Mouse (Mus musculus) gastrocnemius, postnatal 4 days (tissue): ENCODE measurements around the gene Fam193b. TPM values are rescaled to one million over a fixed set of nuclear protein-coding genes. Genes with fewer than 3 reads are reported as not detected.
"Not testable (repeated sequence)": the region's sequence is repeated elsewhere in the genome, so short reads cannot be mapped to it uniquely, and the experiment has no call there.

ENCODE experiments used
- DNase-seq, 2 experiments: peaks; one replicate each; pipeline ENCODE4 v3.0.0; 2021 to 2022; ENCODE audit warnings: low spot score in 2 of 2, mixed read lengths in 2 of 2
- total RNA-seq, 2 experiments: library from RNA; stranded (reverse); gene quantifications; 2 replicates each; pipeline ENCODE4 v1.2.3; 2021

Gene Fam193b
- total RNA-seq, 2 experiments from 2014 or later, result 36.5 to 38.3 TPM

DNA sequence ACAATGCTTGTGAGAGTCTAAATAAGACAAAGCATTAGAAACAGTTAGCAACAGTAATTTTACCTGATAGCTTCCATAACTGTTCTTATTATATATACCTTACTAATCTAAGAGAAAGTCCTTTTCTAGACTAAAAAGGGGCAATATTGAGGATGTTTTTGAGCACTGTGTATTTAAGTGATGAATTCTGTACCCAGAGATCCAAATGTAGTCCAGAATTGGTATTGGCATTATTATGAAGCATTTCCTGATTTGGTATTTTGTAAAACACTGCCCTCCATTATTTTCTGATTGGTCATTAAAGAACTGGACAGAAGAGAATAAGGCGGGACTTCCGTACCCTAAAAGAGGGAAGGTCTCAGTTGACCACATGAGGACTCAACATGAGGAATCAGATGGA, 2.5 kb upstream of the Fam193b start, which contains the start of gene Tmed9:
Gene Tmed9 (plus strand): TSS at position 301 of the 400 bp plus-strand sequence.
- DNase-seq, result no peak

GRCm38 (mm10) chr13:55571977-55572376, 1.1 kb upstream of the Fam193b start:
- no peak for DNase-seq

DNA sequence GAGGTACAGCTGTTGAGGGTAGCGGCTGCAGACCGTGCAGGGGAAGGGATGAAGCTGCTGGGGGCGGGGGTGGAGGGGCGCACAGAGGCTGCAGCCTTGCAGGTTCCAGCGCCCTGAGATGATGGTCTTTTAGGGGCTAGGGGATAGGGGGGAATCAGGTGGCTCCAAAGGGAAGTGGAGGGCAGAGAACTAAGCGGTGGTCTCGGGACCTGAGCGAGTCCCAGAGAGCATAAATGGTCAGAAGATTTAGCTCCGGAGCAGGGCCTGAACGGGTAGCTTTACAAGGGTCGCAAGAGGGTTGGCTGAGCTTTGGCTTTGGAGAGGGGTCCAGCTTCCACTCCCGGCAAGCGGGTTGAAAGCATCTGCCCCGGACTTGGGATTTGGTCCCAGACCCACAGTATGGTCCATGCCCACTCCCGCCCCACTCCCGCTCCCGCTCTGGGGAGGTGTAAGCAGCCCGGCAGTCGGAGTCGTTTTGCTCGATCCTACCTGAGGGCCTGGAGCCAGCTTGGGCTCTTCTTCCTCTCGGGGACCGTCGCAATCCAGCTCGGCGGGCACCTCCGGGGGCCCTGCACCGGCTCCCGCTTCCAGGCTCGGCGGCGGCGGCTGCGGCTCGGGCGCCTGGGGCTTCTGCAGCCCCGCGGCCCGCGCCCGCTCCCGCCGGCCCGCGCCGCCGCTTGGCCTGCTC, 490 bp downstream of the Fam193b start:
- peak; percentile 29 to 54 for DNase-seq

DNA sequence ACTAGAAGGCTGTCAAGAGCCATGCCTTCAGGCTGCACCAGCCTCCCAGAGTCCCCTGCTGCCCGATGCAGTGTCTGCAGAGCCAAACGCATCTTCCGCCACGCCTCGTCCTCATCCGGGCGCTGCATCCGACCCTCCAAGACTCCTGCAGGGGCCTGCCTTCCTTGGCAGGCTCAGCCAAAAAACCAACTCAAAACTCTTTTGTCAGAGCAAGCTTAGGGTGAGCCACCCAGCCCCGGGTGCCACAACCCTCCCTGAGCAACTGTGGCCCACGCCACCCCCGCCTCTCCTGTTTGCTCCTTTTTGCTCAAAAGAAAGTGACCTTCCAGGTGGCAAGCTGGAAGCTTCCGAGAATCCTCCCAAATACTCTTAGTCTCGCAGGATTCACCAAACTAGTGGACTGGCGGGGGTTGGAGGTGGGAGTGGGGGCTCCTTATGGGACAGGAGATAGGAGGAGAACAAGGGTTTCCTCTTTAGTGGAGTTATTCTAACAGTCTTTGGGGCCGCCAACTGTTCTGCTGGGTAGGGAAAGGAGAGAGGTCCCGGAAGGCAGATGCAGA, 1.1 kb downstream of the Fam193b start:
- peak in 1 of 2 experiments; percentile 26 for DNase-seq

- not testable (repeated sequence) for DNase-seq
These were observed 2.4 kb downstream of the Fam193b start for GRCm38 (mm10) chr13:55568524-55568923.

DNA sequence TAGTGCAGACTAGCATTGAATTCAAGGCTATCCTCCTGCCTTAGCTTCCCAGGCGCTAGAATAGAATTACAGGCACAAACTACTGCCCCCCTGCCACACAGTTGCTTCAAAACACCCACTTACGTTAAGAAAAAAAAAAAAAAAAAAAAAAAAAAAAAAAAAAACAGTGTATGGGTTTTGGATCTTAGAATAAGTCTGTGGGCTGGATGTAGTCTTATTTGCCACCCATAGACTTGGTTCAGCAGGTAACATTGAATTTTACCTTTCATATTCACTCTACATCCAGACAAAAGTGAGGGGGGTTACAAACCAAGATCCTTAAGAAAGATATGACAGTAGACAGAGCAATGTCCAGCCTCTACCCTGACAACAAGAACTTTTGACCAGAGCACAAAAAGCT, 3.0 kb downstream of the Fam193b start:
- DNase-seq, result no peak

- no peak for DNase-seq
These were observed 3.9 kb downstream of the Fam193b start for GRCm38 (mm10) chr13:55567001-55567400.

GRCm38 (mm10) chr13:55563266-55563879, 7.5 kb downstream of the Fam193b start:
- DNase-seq, result no peak

- DNase-seq, result no peak
These were observed 13.4 kb downstream of the Fam193b start for GRCm38 (mm10) chr13:55557499-55557898.

GRCm38 (mm10) chr13:55555921-55556320, 15.0 kb downstream of the Fam193b start:
- DNase-seq, result no peak

- DNase-seq, result no peak
These were observed 21.9 kb downstream of the Fam193b start for GRCm38 (mm10) chr13:55549061-55549460.

DNA sequence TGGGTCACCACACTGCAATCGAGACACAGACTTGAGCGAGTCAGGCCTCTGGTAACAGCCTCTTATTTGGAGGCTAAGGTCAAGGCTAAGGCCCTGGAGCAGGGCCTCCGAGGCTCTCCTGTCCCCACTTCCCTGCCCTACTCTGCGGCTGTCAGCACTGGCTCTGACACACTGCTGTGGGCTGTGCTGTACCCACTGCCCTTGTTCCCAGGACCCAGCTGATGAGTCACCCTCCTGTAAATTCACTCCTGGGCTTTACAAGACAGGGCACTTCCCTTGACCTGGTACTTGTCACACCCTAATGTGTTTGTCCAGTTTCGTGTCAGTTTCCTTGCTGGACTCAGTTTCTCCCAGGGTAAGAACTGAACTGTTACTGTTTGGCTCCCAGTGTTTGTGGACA, 22.5 kb downstream of the Fam193b start:
- no peak for DNase-seq

DNA sequence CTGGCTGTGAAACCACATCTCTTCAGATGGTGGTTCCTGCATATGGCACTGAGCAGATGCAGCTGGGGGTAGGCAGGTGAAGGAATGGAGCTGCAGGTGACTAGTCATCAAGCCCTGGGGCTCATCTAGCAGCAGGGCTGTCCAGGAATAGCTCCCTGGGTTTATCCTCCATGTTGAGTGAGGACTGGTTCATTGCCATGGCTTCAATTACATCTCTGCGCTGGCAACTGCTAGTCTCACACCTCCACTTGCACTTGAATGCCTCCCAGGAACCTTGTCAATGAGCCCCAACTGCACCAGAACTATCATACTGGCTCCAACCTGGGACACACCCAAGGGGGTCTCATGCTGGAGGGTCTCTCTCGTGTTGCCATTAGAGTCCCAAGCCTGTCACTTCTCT, 23.0 kb downstream of the Fam193b start:
- no peak for DNase-seq

DNA sequence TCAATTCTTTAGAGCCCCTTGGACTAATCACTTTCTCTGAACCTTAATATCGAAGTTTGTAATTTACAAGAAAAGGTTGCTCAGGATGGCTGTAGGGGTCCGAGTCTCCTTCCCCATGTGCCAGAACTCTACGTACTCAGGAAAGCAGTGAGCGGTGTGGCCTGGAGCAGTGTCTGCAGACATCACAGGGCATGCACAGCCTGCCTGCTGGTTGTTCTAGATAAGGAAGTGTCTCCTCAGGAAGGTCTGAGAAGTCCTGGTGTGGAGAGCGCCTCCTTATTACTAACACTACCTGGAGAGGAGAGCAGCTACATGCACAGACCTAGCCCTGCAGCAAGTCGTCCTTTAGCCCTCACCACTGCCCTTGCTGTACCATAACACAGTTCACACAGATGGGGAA, 26.1 kb downstream of the Fam193b start:
- DNase-seq, result no peak

DNA sequence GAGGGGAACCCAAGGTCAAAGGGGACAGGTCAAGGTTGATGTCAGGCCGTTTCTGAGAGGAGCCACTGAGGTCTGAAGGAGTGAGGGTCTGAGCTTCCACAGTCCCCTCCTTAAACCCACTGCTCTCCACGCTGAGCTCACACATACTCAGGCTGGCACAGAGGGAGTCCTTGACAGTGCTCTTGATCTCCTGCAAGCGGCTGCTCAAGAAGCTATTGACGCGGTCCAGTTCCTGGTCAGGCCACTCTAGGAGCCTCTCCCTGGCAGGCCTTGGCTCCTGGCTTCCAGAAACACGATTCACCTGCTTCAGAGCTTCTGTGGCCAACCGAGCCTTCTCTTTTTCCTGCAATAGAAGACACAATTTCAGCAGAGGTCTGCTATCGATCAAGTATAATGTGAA, 27.5 kb downstream of the Fam193b start:
- DNase-seq, result no peak

GRCm38 (mm10) chr13:55542891-55543290, 28.0 kb downstream of the Fam193b start:
- no peak for DNase-seq

- DNase-seq, result no peak
These were observed 30.0 kb downstream of the Fam193b start for GRCm38 (mm10) chr13:55540933-55541332.

GRCm38 (mm10) chr13:55536194-55537175, 34.4 kb downstream of the Fam193b start, which contains the start of gene Ddx41:
TSS of gene Ddx41 (minus strand) at chr13:55536658.
- peak; percentile 96 to 97 for DNase-seq

DNA sequence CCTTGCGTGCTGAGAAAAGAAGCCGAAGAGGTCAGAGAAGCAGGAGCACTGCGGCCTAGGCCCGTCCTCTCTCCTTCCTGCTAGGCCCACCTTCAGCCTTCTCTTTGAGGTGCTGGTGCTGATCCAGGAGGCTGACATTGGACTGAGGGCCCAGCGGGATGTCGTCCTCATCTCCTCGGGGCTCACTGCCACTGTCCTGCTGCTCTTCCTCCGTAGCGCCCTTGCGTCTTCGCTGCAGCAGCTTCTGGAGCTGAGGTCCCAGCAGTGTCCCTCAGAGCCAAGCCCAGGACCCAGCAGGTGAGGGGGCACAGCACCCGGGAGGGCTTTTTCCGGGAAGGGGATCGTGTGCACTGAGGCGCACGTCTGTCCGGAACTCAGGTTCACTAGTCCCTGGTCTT, 35.1 kb downstream of the Fam193b start:
- DNase-seq, result no peak

DNA sequence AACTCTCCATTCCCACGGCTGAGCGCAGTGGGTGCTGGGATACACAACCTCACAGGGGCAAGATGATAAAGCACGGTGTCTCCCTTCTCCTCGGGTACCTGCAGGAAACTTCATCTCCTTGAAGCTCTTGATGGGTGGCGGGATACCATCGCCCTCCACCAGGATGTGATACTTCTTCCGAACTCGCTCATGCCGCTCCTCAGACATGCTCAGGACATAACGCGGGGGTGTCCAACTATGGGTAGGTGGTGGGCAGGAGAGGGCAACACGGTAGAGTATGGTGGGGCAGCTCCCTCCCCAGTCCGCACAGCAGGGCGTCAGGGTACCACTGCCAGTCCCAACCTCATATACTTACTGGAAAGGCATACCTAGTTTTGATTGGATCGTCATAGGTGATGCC, 35.7 kb downstream of the Fam193b start:
- DNase-seq, result no peak

DNA sequence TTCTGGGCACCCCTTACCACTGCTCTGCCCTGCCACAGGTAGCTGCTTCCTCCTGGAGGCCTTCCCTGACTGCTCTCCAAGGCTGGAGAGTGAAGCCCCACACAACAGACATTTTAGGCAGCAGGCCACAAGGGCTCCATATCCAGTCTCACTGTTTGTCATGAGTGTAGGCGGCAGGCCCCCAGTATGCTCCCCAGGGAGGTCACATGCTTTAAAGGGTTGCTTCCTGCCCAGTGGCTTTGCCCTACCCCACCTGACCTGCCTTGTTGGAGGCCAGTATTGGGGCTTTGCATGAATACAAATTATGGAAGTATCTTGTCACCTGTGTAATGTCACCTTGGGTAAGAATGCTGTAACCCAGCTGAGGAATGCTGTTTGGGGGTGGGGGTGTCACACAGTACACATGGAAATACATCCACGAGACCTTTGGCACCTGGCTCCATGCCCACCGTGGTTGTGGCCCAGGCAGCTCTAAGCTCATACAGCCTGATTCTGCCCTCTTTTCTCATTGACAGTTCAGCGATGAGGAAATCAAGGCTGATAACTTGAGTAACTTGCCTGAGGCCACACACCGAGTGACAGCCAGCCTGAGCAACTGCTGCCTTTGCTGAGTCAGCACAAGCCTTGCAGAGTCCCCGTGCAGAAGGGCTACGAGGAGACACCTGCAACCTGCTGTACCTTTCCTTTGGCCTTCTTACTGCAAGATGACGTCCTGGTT, 41.6 kb downstream of the Fam193b start, which contains the start of gene Dok3:
Gene Dok3 (minus strand): TSS at position 99 of the 718 bp plus-strand sequence.
- DNase-seq, result no peak
